Mouse (Mus musculus) heart, adult 9 months (tissue): ENCODE measurements around the gene Nkx2-3.

Experiments
- DNase-seq, 2 experiments: peaks; one replicate each; pipeline ENCODE4 v3.0.0; 2022; ENCODE audit warnings: low spot score in 2 of 2

Gene Nkx2-3

GRCm38 (mm10) chr19:43619916-43620479 is 7.9 kb downstream of the Nkx2-3 start:
- no peak for DNase-seq

GRCm38 (mm10) chr19:43623913-43624312 is 11.8 kb downstream of the Nkx2-3 start:
- no peak for DNase-seq

- DNase-seq: no peak
Measured at GRCm38 (mm10) chr19:43626160-43626559, 14.0 kb downstream of the Nkx2-3 start.

- no peak for DNase-seq
Measured at GRCm38 (mm10) chr19:43627345-43627744, 15.2 kb downstream of the Nkx2-3 start.

GRCm38 (mm10) chr19:43629088-43629487 is 17.0 kb downstream of the Nkx2-3 start:
- DNase-seq: no peak

- DNase-seq: peak; percentile 46 to 76
Measured at GRCm38 (mm10) chr19:43630466-43631251, 18.5 kb downstream of the Nkx2-3 start.

- no peak for DNase-seq
Measured at GRCm38 (mm10) chr19:43641833-43642232, 29.7 kb downstream of the Nkx2-3 start.

GRCm38 (mm10) chr19:43642843-43643242 is 30.7 kb downstream of the Nkx2-3 start:
- no peak for DNase-seq

- DNase-seq: no peak
Measured at GRCm38 (mm10) chr19:43645508-43645907, 33.4 kb downstream of the Nkx2-3 start.

- no peak for DNase-seq
Measured at GRCm38 (mm10) chr19:43646852-43647251, 34.7 kb downstream of the Nkx2-3 start.

GRCm38 (mm10) chr19:43647261-43647660 is 35.1 kb downstream of the Nkx2-3 start:
- DNase-seq: no peak

GRCm38 (mm10) chr19:43648343-43648742 is 36.2 kb downstream of the Nkx2-3 start:
- no peak for DNase-seq

- DNase-seq: no peak
Measured at GRCm38 (mm10) chr19:43651241-43651785, 39.2 kb downstream of the Nkx2-3 start.

- DNase-seq: no peak
Measured at GRCm38 (mm10) chr19:43655735-43656492, 43.8 kb downstream of the Nkx2-3 start.

- no peak for DNase-seq
Measured at GRCm38 (mm10) chr19:43659632-43660031, 47.5 kb downstream of the Nkx2-3 start.

- DNase-seq: no peak
Measured at GRCm38 (mm10) chr19:43660774-43661173, 48.6 kb downstream of the Nkx2-3 start.

- no peak for DNase-seq
Measured at GRCm38 (mm10) chr19:43662176-43662967, 50.2 kb downstream of the Nkx2-3 start.

GRCm38 (mm10) chr19:43663471-43663870 is 51.3 kb downstream of the Nkx2-3 start:
- no peak for DNase-seq
